Mouse (Mus musculus) spleen, embryonic (tissue): ENCODE data around the gene Rpl26.
"Not testable (repeated sequence)": the region's sequence is repeated elsewhere in the genome, so short reads cannot be mapped to it uniquely, and the experiment has no call there.

Source experiments
- CTCF ChIA-PET: fragments of 350-600 bp; sonication (Branson Sonifier 250); formaldehyde crosslinking; loops from one replicate; lab custom pipeline; 2022; lab: Charles Lee

Gene Rpl26

DNA sequence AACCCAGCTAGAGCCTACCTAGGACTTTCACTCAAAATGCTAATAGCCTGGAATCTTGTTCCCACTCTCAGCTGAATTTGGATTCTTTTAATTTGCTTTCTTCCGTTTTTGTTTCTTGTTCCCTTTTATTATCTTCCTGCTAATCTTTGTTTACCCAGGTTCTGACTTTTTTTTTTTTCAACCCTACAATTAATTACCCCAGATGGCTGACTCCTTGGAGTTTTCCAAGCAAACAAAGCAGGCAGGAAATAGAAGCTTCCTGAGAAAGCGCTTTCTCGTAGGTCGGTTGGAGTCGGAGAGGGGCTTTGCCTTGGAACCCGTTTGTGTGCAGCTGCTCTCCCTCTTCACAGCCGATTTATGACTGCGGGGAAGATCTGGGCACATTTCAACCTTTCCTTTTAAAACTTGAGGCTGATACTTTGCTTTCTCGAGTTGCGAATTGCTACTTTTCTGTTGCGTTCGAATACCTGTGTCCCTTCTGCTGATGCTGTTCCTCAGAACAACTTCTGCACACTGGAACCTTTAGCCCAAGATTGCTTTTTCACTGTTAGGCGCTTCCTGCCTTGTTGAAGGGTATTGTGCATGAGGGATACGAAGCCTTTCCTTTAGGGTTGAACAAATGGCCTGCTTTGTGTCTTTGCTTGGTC lies 10.3 kb downstream of the Rpl26 start:
- CTCF ChIA-PET = no interaction called here

DNA sequence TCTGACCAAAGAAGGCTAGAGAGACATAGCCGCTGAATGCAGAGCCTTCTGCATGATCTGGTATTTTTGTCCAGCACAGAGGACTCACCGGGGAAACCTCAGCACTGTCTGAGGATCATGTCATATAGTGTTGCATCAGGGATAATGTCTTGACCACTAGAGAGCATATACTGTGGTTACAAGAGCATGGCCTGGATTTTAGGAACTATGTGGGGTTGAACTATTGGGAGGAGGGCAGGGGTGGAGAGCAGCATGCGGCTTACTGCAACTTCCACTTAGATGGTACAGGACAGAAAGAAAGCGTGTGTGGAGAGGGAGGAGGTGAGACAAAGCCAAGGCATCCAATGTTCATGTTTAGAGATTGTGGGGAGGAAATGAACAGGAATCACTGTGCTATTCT lies 13.2 kb downstream of the Rpl26 start:
- CTCF ChIA-PET = no interaction called here

GRCm38 (mm10) chr11:68923191-68923590 lies 21.8 kb downstream of the Rpl26 start:
- CTCF ChIA-PET = no interaction called here

DNA sequence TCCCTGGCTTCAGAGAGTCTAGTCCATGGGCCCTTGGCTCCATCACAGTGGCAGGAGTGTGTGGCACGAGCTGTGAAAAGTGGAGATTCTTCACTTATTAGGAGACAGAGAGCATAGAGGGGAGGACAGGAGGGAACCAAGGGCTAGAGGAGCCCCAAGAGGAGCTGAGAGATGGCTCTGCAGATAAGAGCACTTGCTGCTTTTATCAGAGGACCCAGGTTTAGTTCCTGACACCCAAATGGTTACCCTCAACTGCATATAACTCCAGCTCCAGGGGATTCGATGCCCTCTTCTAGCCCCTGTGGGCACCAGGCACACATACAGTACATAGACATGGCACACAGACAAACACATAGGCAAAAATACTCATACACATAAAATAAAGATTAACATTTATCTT lies 23.4 kb downstream of the Rpl26 start:
- CTCF ChIA-PET = no interaction called here

GRCm38 (mm10) chr11:68926981-68927380 lies 25.6 kb downstream of the Rpl26 start, which contains the start of gene Odf4:
Odf4 (minus strand) TSS chr11:68927081.
- CTCF ChIA-PET = interaction anchor here (0.7 kb wide), 1 partner anchor 117 kb away, joined by 5 read pairs; no protein-coding TSS in a partner anchor

DNA sequence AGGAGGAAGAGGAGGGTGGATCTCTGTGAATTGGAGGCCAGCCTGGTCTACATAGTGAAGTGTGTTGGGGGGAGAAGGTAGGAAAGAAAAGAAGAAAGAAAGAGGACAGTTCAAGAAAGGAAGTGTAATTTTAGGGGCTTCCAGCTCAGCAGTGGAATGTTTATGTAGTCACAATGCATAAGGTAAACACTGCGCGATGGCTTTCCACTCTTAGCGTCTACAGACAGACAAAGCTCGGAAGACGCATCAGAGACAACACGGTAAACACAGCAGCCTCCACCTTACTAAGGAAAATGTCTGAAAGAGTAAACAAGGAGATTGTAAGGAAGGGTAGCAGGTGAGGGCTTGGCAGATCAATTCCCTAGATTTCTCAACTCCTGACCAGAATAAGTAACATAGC lies 28.6 kb downstream of the Rpl26 start:
- CTCF ChIA-PET = no interaction called here

DNA sequence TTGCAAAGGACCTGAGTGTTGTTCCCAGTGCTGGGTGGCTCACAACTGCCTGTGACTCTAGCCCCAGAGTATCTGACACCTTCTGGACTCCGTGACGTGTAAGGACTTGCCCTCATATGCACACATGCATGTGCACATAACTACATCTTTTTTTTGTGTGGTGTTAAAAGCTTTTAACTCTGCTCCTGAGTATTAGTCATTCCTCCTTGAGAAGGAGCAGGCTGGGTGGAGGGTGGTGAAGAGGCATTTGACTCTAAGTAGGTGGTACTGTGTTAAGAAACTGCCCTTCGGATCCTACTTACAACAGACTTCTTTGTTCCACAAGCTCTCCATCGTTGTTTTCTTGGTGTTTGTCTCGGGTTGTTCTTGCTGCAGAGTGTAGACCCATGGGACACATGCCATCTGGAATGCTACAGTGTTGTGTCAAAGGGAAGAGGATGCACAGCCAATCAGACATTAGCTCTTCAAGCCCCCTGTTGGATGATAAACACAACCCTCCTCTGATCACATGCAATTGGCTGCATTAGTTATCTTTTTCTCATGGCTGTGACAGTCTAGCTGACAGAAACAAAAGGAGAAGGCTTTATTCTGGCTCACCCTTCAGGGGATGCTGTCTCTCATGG lies 32.6 kb downstream of the Rpl26 start:
- CTCF ChIA-PET = no interaction called here

- CTCF ChIA-PET = not testable (repeated sequence)
Measured at GRCm38 (mm10) chr11:68936951-68937350, 35.6 kb downstream of the Rpl26 start.

DNA sequence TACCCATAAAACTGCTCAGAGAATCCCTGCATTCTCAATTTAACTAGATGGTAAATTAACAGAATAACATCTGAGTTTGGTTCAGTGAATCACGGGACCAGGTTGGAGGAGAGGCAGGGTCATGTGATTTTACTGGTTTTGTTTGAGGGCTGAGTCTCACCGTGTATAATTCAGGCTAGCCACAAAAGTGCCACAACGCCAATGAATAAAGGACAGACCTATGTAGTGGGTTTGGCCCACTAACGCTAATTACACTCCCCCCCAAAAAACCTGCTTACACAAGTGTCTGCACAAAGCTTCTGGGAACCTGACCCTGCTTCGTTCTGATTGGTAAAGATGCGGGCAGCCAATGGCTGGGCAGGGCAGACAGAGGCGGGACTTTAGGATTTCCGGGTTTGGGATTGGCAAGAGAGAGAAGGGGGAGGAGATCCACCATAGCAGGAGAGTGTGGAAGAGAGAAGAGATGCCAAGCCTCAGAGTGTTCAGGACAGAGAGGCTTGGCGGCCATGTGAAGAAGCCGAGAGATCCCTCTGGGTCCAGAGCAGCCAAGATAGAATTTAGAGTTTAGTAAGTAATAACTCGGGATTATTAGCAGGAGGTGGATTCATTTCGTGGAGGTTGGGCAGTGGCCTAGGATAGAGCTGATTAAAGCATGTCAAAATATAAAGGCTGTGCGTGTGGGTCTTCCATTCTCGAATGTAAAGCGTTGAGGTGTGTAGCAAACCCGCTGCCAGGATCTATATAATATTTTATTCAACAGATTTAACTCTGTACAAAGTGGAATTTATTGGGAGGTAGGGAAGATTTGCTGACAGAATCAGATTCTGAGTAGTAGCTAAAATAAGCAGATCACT lies 38.3 kb downstream of the Rpl26 start:
- CTCF ChIA-PET = no interaction called here

GRCm38 (mm10) chr11:68940516-68940915 lies 39.1 kb downstream of the Rpl26 start:
- CTCF ChIA-PET = no interaction called here

GRCm38 (mm10) chr11:68942731-68943130 lies 41.3 kb downstream of the Rpl26 start:
- CTCF ChIA-PET = no interaction called here

DNA sequence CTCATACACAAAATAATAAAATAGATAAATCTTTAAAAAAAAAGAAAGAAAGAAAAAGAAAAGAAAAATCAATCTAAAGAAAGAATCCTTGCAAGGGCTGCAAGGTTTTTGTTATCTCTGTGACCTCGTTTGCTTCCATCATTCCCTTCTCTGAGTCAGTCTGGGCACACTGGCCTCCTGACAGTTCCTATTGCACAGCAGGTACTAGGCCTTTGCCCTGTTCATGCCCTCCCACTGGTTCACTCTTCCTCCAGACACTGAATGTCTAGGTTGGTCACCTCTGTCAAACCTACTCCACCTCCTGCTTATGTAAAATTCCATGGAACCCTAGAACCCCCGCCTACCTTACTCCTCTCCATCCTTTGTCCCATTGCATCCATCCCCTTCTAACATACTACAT lies 43.9 kb downstream of the Rpl26 start:
- CTCF ChIA-PET = no interaction called here

- CTCF ChIA-PET = no interaction called here
Measured at GRCm38 (mm10) chr11:68946001-68946400, 44.6 kb downstream of the Rpl26 start.

DNA sequence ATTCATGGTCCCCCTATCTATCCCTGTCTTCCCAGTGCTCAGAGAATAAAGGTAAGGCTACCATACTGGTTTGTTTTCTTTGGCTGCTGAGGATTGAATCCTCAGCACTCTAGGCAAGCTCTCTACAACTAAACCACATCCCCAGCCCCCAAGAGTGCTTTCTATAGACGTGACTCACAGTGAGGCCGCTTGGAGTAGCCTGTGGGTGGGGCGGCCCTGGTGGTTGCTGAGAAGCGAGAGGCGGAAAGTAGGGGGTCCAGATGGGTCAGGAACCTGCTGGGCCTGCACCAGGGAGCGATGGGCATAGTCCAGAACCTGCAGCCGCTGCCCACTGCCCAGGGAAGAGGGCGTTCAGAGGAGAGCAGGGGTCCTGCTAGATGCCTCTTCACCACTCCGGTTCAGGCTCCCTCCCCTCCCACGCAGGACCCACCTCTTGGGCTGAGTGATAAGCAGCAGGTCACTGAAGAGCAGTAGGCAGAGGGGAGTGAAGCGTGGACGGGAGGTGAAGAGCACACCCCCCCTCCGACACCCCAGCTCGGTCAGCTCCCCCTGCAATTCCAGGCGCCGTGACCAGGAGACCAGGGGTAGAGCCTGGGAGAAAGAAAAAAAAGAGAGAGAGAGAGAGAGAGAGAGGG lies 45.5 kb downstream of the Rpl26 start:
- CTCF ChIA-PET = no interaction called here

- CTCF ChIA-PET = no interaction called here
Measured at GRCm38 (mm10) chr11:68947542-68947993, 46.2 kb downstream of the Rpl26 start.

- CTCF ChIA-PET = interaction anchor here (0.5 kb wide), 1 partner anchor 209 kb away, joined by 5 read pairs; no protein-coding TSS in a partner anchor
Measured at GRCm38 (mm10) chr11:68953903-68954302, 52.5 kb downstream of the Rpl26 start.

- CTCF ChIA-PET = no interaction called here
Measured at GRCm38 (mm10) chr11:68954408-68954807, 53.0 kb downstream of the Rpl26 start.

- CTCF ChIA-PET = interaction anchor here (0.6 kb wide), 1 partner anchor 13 kb away, joined by 5 read pairs; no protein-coding TSS in a partner anchor
Measured at GRCm38 (mm10) chr11:68955473-68955872, 54.1 kb downstream of the Rpl26 start.

- CTCF ChIA-PET = no interaction called here
Measured at GRCm38 (mm10) chr11:68956107-68956506, 54.7 kb downstream of the Rpl26 start.
